In the genomic region with DNA sequence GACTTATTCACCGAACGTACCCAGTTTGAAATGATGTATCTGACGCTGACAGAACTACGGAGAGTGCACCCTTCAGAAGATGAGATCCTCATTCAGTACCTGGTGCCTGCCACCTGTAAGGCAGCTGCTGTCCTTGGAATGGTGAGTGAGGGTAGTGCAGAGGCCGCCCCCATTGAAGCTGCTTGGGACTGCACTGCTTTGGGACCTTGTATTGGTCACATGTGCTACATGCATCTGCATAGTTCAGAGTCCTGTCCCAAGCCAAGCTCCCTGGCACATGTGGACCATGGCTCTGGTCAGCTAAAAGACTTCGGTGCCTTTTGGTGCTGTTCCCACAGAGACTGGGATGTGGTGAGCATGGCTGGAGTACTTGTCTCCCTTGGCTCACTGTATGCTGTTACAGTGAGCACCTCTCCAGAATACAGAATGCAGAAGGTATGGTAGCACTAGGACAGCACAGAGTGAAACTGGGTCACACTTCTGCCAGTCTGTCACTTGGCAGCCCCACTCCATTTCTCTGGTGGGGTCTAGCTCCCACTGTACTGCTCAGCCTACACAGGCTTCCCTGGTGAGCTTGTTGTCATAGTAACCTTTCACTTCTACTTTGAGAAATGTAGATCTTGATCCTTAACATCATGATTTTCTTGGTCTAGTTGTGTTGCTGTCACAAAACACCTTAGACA, we compare ENCODE assay signal across 24 mouse cellular contexts. TPM values are rescaled to one million over a fixed set of nuclear protein-coding genes. Genes with fewer than 3 reads are reported as not detected.
"Had no signal": no experiment of that assay in that cellular context is flagged by ENCODE, and none has a peak within 500 bp of the region (broad histone marks: within the 10 kb centered on the region; RNA-seq: fewer than 3 reads in every experiment).

No protein-coding gene starts in this region.

- H3K27me3 ChIP-seq: intestine, embryonic 15.5 days; kidney, embryonic 15.5 days; limb, embryonic 13.5 days; megakaryocyte, embryonic 14.5 days; midbrain, embryonic 12.5 days; neural tube, embryonic 13.5 days had no signal

- H3K9me3 ChIP-seq: intestine, embryonic 15.5 days; kidney, embryonic 15.5 days; limb, embryonic 10.5 days; limb, embryonic 13.5 days; megakaryocyte, embryonic 14.5 days; midbrain, embryonic 12.5 days; neural tube, embryonic 13.5 days had no signal

- H3K4me2 ChIP-seq: intestine, embryonic 15.5 days; kidney, embryonic 15.5 days; limb, embryonic 13.5 days; lung, embryonic 14.5 days; midbrain, embryonic 12.5 days; neural tube, embryonic 13.5 days had no signal

- DNase-seq: kidney, adult 11 months; kidney, adult 8-10 months; kidney, postnatal 10 days; kidney, postnatal 36 days; liver; liver, postnatal 0 days; lung, embryonic 14.5 days; retina, postnatal 1 day; right cerebral cortex, postnatal 4 days; thymus, adult 18-20 months; thymus, postnatal 36 days had no signal

- H3K9ac ChIP-seq: intestine, embryonic 15.5 days; kidney, embryonic 15.5 days; limb, embryonic 13.5 days; liver, embryonic 14.5 days; liver, postnatal 0 days; lung, embryonic 14.5 days; midbrain, embryonic 12.5 days; neural tube, embryonic 13.5 days had no signal

- H3K27ac ChIP-seq: intestine, embryonic 15.5 days; kidney, embryonic 15.5 days; limb, embryonic 10.5 days; limb, embryonic 13.5 days; liver, embryonic 14.5 days; macrophage; midbrain, embryonic 12.5 days; neural tube, embryonic 13.5 days; stomach, postnatal 0 days had no signal

- H3K4me3 ChIP-seq: intestine, embryonic 15.5 days; kidney, embryonic 15.5 days; limb, embryonic 10.5 days; limb, embryonic 13.5 days; megakaryocyte, embryonic 14.5 days; midbrain, embryonic 12.5 days; myocyte; neural tube, embryonic 13.5 days had no signal

- ATAC-seq: intestine, embryonic 15.5 days; liver, postnatal 0 days; lung, postnatal 0 days had no signal

- H3K4me1 ChIP-seq: intestine, embryonic 15.5 days; kidney, embryonic 15.5 days; limb, embryonic 10.5 days; limb, embryonic 13.5 days; midbrain, embryonic 12.5 days; neural tube, embryonic 13.5 days had no signal

RNA-seq across cellular contexts. Expression of gene Msantd1, which starts 7.9 kb away (rescaled TPM):
- total RNA-seq: monocyte, adult 5-6 weeks had no signal
- polyA plus RNA-seq: myocyte had no signal
